Mouse (Mus musculus): Measurements from ENCODE around the gene Suds3. TPM values are rescaled to one million over a fixed set of nuclear protein-coding genes. Genes with fewer than 3 reads are reported as not detected.

Gene Suds3
- polyA plus RNA-seq, 1 experiment from 2014 or later: 79.0 TPM

- Histone ChIP-seq H3K4me3 (replicated peaks) (no peak overlapping the region), H3K9me3 (no peaks in the 10 kb centered on the region), H3K9ac (no peak overlapping the region), H3K36me3 (no peaks in the 10 kb centered on the region), H3K27me3 (replicated peaks) (no peaks in the 10 kb centered on the region), H3K4me1 (peaks cover 3% of the 10 kb centered on the region; the same call in 1 of the 2 replicates), H3K27ac (no peak overlapping the region), H3K4me2 (no peak overlapping the region)
- WGBS: 59% methylated on average over 16 of the region's 16 CpGs
- ATAC-seq (ENCODE audit: insufficient read depth, low FRiP score, low read depth): no peak
Observed at GRCm38 (mm10) chr5:117149054-117149942, 33.4 kb upstream of the Suds3 start.

- Histone ChIP-seq H3K4me3 (replicated peaks) (no peak overlapping the region), H3K27me3 (replicated peaks) (no peaks in the 10 kb centered on the region), H3K36me3 (no peaks in the 10 kb centered on the region), H3K27ac (no peak overlapping the region), H3K9ac (no peak overlapping the region), H3K4me2 (no peak overlapping the region), H3K4me1 (peaks cover 3% of the 10 kb centered on the region; the same call in 1 of the 2 replicates), H3K9me3 (no peaks in the 10 kb centered on the region)
- 89% methylated on average over 16 of the region's 16 CpGs for WGBS
- ATAC-seq (ENCODE audit: insufficient read depth, low FRiP score, low read depth): no peak
Observed at GRCm38 (mm10) chr5:117147187-117148095, 31.5 kb upstream of the Suds3 start.

DNA sequence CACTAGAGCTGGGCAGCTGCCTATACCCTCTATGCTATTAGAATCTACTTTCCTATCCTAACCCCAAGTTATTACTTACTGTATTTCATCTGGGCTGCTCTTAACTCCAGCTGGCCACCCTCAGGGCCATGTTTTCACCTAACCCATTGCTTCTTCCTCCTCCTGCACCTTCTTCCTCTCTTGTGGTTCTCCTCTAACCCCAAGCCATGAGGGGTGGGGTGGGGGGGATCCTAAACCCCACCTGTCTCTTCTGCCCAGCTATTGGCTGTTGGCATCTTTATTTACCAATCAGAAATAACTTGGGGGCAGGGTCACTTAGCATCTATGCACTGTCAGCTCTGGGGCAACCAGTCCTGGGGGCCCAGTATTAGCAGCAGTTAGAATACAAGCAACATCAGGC is 30.3 kb upstream of the Suds3 start:
- H3K4me2 ChIP-seq: no peak overlapping the region
- no peak overlapping the region for H3K4me3 ChIP-seq (replicated peaks)
- H3K27me3 ChIP-seq (replicated peaks): no peaks in the 10 kb centered on the region
- H3K4me1 ChIP-seq: peaks cover 3% of the 10 kb centered on the region; the same call in 1 of the 2 replicates
- no peaks in the 10 kb centered on the region for H3K9me3 ChIP-seq
- no peak for ATAC-seq (ENCODE audit: insufficient read depth, low FRiP score, low read depth)
- no peak overlapping the region for H3K27ac ChIP-seq
- no peak overlapping the region for H3K9ac ChIP-seq
- no peaks in the 10 kb centered on the region for H3K36me3 ChIP-seq

GRCm38 (mm10) chr5:117143721-117144135 is 27.8 kb upstream of the Suds3 start:
- no peak for ATAC-seq (ENCODE audit: insufficient read depth, low FRiP score, low read depth)
- H3K4me1 ChIP-seq: peaks cover 3% of the 10 kb centered on the region; the same call in 1 of the 2 replicates
- H3K4me3 ChIP-seq (replicated peaks): no peak overlapping the region
- no peak overlapping the region for H3K27ac ChIP-seq
- H3K27me3 ChIP-seq (replicated peaks): no peaks in the 10 kb centered on the region
- H3K36me3 ChIP-seq: no peaks in the 10 kb centered on the region
- no peak overlapping the region for H3K9ac ChIP-seq
- WGBS: 54% methylated on average over 9 of the region's 9 CpGs
- no peak overlapping the region for H3K4me2 ChIP-seq
- no peaks in the 10 kb centered on the region for H3K9me3 ChIP-seq

- Histone ChIP-seq H3K9me3 (no peaks in the 10 kb centered on the region), H3K4me3 (replicated peaks) (no peak overlapping the region), H3K27ac (no peak overlapping the region), H3K4me2 (no peak overlapping the region), H3K9ac (no peak overlapping the region), H3K36me3 (no peaks in the 10 kb centered on the region), H3K27me3 (replicated peaks) (no peaks in the 10 kb centered on the region), H3K4me1 (peaks cover 18% of the 10 kb centered on the region)
- 70% methylated on average over 7 of the region's 7 CpGs for WGBS
- no peak for ATAC-seq (ENCODE audit: insufficient read depth, low FRiP score, low read depth)
Observed at GRCm38 (mm10) chr5:117140374-117140773, 24.5 kb upstream of the Suds3 start.

GRCm38 (mm10) chr5:117139822-117140221 is 23.9 kb upstream of the Suds3 start:
- 69% methylated on average over 8 of the region's 8 CpGs for WGBS
- H3K4me2 ChIP-seq: no peak overlapping the region
- H3K27me3 ChIP-seq (replicated peaks): no peaks in the 10 kb centered on the region

DNA sequence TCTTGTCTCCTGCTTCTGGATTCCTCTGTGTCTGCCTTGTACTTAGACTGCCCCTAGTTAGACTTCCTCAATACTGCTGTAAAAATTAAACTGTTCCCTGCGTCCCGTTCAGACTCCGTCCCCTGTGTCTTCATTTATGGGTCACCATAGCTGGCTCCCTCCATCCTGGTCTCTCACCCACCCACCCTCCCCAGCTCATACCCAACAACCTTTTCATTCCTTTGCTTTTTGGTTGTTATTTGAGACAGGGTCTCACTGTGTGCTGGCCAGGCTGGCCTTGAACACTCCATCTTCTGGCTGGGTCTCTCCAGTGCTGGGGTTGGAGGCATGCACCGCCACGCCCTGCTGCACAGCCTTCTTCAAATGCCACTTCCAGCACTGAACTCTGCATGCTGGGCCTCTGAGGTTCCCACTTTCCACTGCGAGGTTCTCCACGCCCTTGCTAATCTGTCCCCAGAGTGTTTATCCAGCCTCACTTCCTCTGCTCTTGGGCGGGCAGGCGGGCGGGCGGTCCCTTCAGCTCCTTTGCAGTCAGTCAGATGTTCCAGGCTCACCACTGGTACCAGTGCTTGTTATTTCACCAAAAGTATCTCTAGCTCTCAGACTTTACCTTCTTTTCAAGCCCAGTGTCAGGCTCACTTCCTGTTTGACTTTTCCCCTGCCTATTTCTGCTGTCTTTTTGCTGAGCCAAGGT is 22.5 kb upstream of the Suds3 start:
- 56% methylated on average over 11 of the region's 11 CpGs for WGBS
- H3K4me3 ChIP-seq (replicated peaks): no peak overlapping the region
- H3K27me3 ChIP-seq (replicated peaks): no peaks in the 10 kb centered on the region
- H3K9ac ChIP-seq: no peak overlapping the region
- ATAC-seq (ENCODE audit: insufficient read depth, low FRiP score, low read depth): peak; percentile 83
- H3K4me1 ChIP-seq: peaks cover 36% of the 10 kb centered on the region
- no peak overlapping the region for H3K4me2 ChIP-seq
- H3K36me3 ChIP-seq: no peaks in the 10 kb centered on the region
- H3K9me3 ChIP-seq: no peaks in the 10 kb centered on the region
- peak overlapping the region; percentile 57; the same call in 1 of the 2 replicates for H3K27ac ChIP-seq

More at GRCm38 (mm10) chr5:117139822-117140221, 23.9 kb upstream of the Suds3 start:
- H3K9me3 ChIP-seq: no peaks in the 10 kb centered on the region
- H3K4me1 ChIP-seq: peaks cover 23% of the 10 kb centered on the region
- H3K4me3 ChIP-seq (replicated peaks): no peak overlapping the region
- no peaks in the 10 kb centered on the region for H3K36me3 ChIP-seq
- no peak overlapping the region for H3K9ac ChIP-seq
- ATAC-seq (ENCODE audit: insufficient read depth, low FRiP score, low read depth): no peak
- no peak overlapping the region for H3K27ac ChIP-seq

DNA sequence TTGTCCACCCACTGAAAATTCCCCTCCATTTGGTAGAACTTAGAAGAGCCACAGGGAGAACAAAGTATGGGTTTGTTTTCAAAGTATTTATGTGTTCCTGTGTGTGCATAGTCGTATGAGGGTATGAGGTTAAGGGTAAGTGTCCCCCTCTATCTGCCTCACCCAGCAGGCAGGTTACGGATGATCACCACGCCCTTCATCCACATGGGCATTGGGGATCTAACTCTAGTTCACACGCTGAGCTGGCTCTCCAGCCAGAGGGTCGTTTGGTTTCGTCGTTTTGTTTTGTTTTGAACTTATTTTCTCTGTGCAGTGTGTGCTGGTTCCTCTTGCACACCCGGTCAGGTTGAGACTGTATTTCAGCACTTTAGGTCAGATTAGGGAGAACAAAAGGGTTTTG is 21.7 kb upstream of the Suds3 start:
- peaks cover 37% of the 10 kb centered on the region for H3K4me1 ChIP-seq
- 0 out of 2 replicates have a peak overlapping the region, but pooled peaks have one; percentile 5 for H3K27ac ChIP-seq
- no peaks in the 10 kb centered on the region for H3K27me3 ChIP-seq (replicated peaks)

DNA sequence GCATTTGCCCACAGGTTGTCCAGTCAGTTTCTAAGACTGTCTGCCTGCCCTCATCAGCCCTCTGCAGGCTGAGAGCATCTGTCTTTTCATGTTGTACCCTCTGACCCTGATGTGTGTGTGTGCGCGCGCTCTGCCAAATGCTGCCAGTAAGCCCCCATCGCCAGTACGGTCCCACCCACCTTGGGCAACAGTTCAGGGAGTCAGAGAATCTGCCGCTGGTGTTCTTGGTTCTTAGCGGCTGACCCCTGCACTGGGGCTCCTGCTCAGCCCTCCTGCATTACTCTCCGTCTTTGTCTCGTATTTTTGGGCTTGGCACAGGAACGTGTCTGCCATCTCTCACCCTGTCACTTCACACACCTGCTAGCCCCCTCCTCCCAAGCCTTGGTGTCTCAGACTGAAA is 21.1 kb upstream of the Suds3 start:
- no peak overlapping the region for H3K9ac ChIP-seq
- ATAC-seq (ENCODE audit: insufficient read depth, low FRiP score, low read depth): no peak
- H3K4me1 ChIP-seq: peaks cover 37% of the 10 kb centered on the region
- WGBS: 34% methylated on average over 10 of the region's 10 CpGs
- no peaks in the 10 kb centered on the region for H3K36me3 ChIP-seq
- H3K4me3 ChIP-seq (replicated peaks): no peak overlapping the region
- 0 out of 2 replicates have a peak overlapping the region, but pooled peaks have one; percentile 11 for H3K27ac ChIP-seq
- H3K27me3 ChIP-seq (replicated peaks): no peaks in the 10 kb centered on the region
- no peaks in the 10 kb centered on the region for H3K9me3 ChIP-seq
- no peak overlapping the region for H3K4me2 ChIP-seq

More for the DNA sequence above, 21.7 kb upstream of the Suds3 start:
- no peaks in the 10 kb centered on the region for H3K9me3 ChIP-seq
- H3K36me3 ChIP-seq: no peaks in the 10 kb centered on the region
- no peak overlapping the region for H3K9ac ChIP-seq
- H3K4me3 ChIP-seq (replicated peaks): no peak overlapping the region
- WGBS: 55% methylated on average over 8 of the region's 8 CpGs
- H3K4me2 ChIP-seq: no peak overlapping the region
- ATAC-seq (ENCODE audit: insufficient read depth, low FRiP score, low read depth): no peak

- Histone ChIP-seq H3K4me2 (no peak overlapping the region), H3K4me1 (peaks cover 37% of the 10 kb centered on the region), H3K36me3 (no peaks in the 10 kb centered on the region), H3K4me3 (replicated peaks) (no peak overlapping the region), H3K27ac (no peak overlapping the region), H3K9ac (no peak overlapping the region), H3K9me3 (no peaks in the 10 kb centered on the region), H3K27me3 (replicated peaks) (no peaks in the 10 kb centered on the region)
- ATAC-seq (ENCODE audit: insufficient read depth, low FRiP score, low read depth): no peak
- 64% methylated on average over 5 of the region's 5 CpGs for WGBS
Observed at GRCm38 (mm10) chr5:117136570-117136969, 20.7 kb upstream of the Suds3 start.

DNA sequence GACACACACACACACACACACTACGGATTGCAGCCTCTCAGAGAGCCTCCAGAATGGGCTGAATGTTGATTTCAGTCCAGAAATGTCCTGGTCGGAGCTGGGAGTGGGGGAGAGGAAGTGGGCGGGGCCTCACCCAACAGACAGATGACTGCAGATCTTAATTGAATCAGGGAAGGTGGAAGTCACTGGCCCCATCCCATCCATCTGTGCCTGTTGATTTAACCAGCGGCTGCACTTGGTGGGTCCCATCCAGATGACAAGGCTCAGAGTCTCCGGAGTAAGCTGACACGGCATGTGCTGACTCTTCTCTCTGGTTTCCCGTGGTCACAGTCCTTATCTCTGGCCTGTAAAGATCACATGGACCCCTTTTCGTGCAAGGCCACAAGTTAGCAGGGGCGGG is 20.0 kb upstream of the Suds3 start:
- Histone ChIP-seq H3K4me3 (replicated peaks) (no peak overlapping the region), H3K36me3 (no peaks in the 10 kb centered on the region), H3K9ac (no peak overlapping the region), H3K27me3 (replicated peaks) (no peaks in the 10 kb centered on the region), H3K27ac (peak overlapping the region; percentile 62), H3K4me2 (peak overlapping the region; percentile 42), H3K4me1 (peaks cover 37% of the 10 kb centered on the region), H3K9me3 (no peaks in the 10 kb centered on the region)
- ATAC-seq (ENCODE audit: insufficient read depth, low FRiP score, low read depth): peak; percentile 18; the same call in 1 of the 2 replicates
- WGBS: 10% methylated on average over 9 of the region's 9 CpGs

Data from stomach, embryonic 15.5 days (tissue).